Mouse (Mus musculus): Measurements from ENCODE around the gene Pxdn.

Gene Pxdn

GRCm38 (mm10) chr12:29952102-29952501 lies 14.7 kb downstream of the Pxdn start:
- peak; percentile 76 for DNase-seq (ENCODE audit: low spot score)

- no peak for DNase-seq (ENCODE audit: low spot score)
Observed at GRCm38 (mm10) chr12:29953999-29954398, 16.6 kb downstream of the Pxdn start.

GRCm38 (mm10) chr12:29954464-29954863 lies 17.1 kb downstream of the Pxdn start:
- no peak for DNase-seq (ENCODE audit: low spot score)

GRCm38 (mm10) chr12:29956969-29957368 lies 19.6 kb downstream of the Pxdn start:
- DNase-seq (ENCODE audit: low spot score), result no peak

GRCm38 (mm10) chr12:29958637-29959036 lies 21.2 kb downstream of the Pxdn start:
- DNase-seq (ENCODE audit: low spot score), result no peak

- DNase-seq (ENCODE audit: low spot score), result no peak
Observed at GRCm38 (mm10) chr12:29961041-29961440, 23.6 kb downstream of the Pxdn start.

GRCm38 (mm10) chr12:29965016-29965415 lies 27.6 kb downstream of the Pxdn start:
- no peak for DNase-seq (ENCODE audit: low spot score)

GRCm38 (mm10) chr12:29971795-29972464 lies 34.5 kb downstream of the Pxdn start:
- no peak for DNase-seq (ENCODE audit: low spot score)

GRCm38 (mm10) chr12:29972533-29972932 lies 35.1 kb downstream of the Pxdn start:
- DNase-seq (ENCODE audit: low spot score), result no peak

GRCm38 (mm10) chr12:29980076-29980475 lies 42.7 kb downstream of the Pxdn start:
- DNase-seq (ENCODE audit: low spot score), result no peak

GRCm38 (mm10) chr12:29981722-29982293 lies 44.4 kb downstream of the Pxdn start:
- no peak for DNase-seq (ENCODE audit: low spot score)

- DNase-seq (ENCODE audit: low spot score), result no peak
Observed at GRCm38 (mm10) chr12:29983190-29983589, 45.8 kb downstream of the Pxdn start.

GRCm38 (mm10) chr12:29985126-29985525 lies 47.7 kb downstream of the Pxdn start:
- no peak for DNase-seq (ENCODE audit: low spot score)

GRCm38 (mm10) chr12:29986241-29986640 lies 48.8 kb downstream of the Pxdn start:
- DNase-seq (ENCODE audit: low spot score), result no peak

- DNase-seq (ENCODE audit: low spot score), result no peak
Observed at GRCm38 (mm10) chr12:29998895-29999294, 61.5 kb downstream of the Pxdn start.

- DNase-seq (ENCODE audit: low spot score), result no peak
Observed at GRCm38 (mm10) chr12:30001951-30002350, 64.5 kb downstream of the Pxdn start.

- DNase-seq (ENCODE audit: low spot score), result no peak
Observed at GRCm38 (mm10) chr12:30003680-30004364, 66.4 kb downstream of the Pxdn start.

GRCm38 (mm10) chr12:30004365-30004723 lies 66.9 kb downstream of the Pxdn start:
- no peak for DNase-seq (ENCODE audit: low spot score)

GRCm38 (mm10) chr12:30006586-30006985 lies 69.2 kb downstream of the Pxdn start:
- DNase-seq (ENCODE audit: low spot score), result no peak

- DNase-seq (ENCODE audit: low spot score), result no peak
Observed at GRCm38 (mm10) chr12:30008741-30009140, 71.3 kb downstream of the Pxdn start.

GRCm38 (mm10) chr12:30015501-30015900 lies 78.1 kb downstream of the Pxdn start:
- no peak for DNase-seq (ENCODE audit: low spot score)

GRCm38 (mm10) chr12:30017131-30017530 lies 79.7 kb downstream of the Pxdn start:
- DNase-seq (ENCODE audit: low spot score), result no peak

- DNase-seq (ENCODE audit: low spot score), result no peak
Observed at GRCm38 (mm10) chr12:30020447-30020846, 83.0 kb downstream of the Pxdn start.

Measured in ovary, adult 18-20 months (tissue).